Mouse (Mus musculus) kidney, postnatal 36 days (tissue): Measurements from ENCODE around the gene Vmn2r80.
"Not testable (repeated sequence)": the region's sequence is repeated elsewhere in the genome, so short reads cannot be mapped to it uniquely, and the experiment has no call there.

Experiments used
- DNase-seq, 2 experiments: peaks; one replicate each; pipeline ENCODE4 v3.0.0; 2021 to 2022; ENCODE audit warnings: mixed read lengths in 2 of 2

Vmn2r80 gene

DNA sequence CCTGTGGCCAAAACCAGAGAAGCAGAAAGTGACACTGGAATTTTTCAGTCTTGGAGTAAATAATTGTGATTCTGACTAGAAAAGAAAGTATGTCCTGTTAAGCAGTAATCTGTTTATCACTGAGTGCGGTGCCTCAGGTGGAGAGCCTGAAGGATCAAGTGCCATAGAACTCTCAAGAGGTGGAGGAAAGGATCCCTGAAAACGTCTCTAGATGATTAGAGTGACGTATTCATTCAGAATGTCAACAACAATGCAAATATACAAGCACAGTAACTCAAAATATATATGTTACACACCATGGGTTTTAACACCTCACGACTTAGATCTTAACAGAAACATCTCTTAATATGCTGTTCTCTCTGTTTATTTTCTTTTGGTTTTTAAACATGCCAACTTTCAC is at the start of gene Vmn2r80:
Vmn2r80 (plus strand) TSS at position 301 of the 400 bp plus-strand sequence.
- not testable (repeated sequence) for DNase-seq

DNA sequence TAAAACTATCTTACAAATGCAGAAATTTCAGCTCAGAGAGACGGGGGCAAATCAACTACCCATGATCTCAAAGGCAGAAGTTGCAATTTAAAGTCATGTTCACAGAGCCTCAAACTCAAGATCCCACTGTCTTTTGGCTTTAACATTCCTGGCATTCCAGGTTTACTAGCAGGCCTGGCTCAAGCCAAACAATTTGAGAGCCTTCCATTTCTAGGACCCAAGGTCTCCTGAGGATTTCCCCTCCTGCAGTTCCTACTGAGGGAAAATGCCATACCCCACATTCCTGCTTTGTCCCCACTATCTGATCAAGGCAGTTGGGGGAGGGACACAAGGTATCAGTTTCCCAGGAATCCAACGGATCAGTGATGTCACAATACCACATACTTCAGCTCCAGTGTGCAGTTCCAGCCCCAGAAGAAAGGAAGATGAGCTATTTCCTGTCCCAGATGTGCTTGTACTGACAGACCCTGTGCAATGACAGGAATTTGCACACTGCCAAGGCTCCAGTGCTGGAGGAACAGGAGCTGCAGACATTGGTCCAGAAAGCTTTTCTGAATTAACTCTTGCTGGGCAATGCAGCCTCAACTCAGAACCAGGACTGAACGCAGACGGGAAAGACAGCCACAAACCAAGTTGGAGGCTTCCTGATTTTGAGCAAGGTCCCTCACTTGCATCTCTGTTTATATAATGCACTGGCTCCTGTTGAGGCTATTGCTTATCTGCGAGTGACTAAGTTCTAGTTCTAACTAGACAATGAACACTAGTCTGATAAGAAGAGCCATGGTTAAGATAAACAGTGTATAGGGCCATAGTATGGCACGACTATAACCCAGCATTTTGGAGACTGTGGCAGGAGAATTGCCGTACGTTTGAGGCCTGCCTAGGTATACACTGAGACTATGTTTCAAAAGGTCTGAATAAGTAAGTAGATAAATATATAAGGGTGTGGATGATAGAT is 42.0 kb upstream of the Vmn2r80 start:
- DNase-seq, result peak in 1 of 2 experiments; percentile 5

DNA sequence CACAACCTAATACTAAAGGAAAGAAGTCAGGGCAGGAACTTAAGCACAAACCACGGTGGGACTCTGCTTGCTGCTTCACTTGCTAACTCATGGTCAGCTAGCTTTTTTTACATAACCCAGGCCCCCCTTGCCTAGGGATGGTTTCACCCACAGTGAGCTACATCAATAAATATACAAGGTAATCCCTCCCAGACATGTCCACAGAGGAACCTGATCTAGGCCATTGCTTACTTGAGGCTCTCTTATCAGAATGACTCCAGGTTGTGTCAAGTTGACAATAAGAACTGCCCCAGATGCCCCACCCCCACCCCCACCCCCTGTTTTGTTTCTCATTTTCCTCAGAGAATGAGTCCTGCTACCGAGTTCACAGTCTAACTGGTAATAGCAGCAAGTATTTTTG is 41.0 kb upstream of the Vmn2r80 start:
- DNase-seq, result no peak

DNA sequence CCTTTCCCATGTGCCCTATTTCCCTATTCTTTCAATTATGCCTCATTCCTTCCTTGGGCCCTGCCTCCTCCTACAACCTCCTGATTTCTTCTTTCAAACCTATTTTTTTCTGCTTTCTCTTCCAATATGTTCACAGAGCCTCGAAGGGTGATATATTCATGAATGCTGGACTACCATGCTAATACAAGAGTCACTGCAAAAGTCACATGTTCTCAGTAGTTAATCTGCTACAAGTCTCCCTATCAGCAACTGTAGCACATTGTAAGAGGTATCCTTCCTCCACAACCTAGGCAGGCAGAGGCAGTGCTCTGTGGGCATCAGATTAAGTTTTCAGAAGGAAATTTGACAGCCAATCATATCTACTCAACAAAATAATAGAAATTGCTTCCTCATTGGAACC is 39.4 kb upstream of the Vmn2r80 start:
- DNase-seq, result no peak

DNA sequence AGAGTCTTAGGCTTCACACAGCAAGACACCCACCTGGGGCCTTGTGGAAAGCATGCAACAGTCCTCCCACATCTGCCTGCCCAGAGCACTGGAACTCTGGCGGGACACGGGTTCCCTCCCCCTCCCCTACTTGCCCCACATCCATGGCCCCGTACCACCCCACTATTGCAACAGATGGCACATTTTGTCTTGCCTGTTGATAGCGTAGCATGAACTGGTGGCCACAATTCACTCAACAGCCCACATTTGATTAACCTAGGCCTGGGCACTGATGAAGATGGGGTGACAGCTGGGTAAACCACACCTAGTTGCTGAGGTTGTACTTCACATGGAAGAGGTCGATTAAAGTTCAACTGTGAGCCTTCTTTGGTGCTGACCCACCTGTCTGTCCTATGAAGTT is 38.1 kb upstream of the Vmn2r80 start:
- DNase-seq, result no peak

DNA sequence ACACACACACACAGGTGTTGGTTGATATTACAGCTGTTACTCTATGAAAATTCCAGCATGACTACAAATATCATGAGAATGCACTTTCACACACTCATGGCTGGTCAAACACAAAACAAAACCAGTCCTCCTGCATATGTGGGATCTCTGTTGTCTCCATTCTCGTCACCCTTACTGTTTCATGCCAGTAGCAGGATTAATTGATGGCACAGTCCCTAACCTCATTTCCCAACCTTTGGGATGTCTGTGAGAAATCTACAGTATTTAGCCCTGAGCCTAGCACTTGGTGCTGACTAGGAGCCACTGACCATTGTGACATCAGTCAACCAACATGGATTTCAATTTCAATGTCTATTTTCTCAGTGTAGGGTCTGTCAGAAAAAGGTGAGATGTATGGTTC is 33.5 kb upstream of the Vmn2r80 start:
- DNase-seq, result no peak

DNA sequence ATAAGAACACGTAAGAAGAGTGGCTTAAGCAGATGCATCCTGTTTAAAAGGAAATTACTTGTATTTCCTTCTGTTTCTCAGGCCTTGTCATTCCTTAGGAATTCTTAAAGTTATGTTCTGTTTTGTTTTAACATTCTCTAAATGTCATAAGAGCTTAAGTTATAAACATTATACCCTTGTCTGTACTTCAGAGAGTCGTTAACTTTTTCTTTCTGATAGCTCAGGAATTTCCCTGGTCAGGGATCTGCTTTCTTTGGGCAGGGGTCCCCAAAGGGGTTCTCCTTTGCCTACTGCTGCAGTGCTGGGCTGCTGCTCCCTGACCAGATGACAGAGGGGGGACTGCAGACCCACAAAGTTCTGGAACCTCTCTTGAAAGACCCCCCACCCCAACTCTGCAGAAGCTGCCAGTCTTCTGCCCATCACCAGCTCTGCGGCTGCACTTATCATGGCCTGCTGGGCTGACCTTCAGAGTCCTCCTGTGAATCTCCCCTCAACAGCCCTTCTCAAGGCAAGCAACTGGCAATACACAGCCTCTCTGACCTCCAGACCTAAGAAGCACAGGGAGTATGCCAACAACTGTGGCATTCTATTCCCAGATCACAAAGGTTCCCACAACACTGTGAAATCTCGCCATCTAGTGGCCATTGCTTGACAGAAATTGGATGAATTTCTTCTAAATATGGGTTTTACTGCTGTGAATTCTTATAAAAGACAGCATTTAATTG is 32.3 kb upstream of the Vmn2r80 start:
- peak; percentile 50 to 78 for DNase-seq

DNA sequence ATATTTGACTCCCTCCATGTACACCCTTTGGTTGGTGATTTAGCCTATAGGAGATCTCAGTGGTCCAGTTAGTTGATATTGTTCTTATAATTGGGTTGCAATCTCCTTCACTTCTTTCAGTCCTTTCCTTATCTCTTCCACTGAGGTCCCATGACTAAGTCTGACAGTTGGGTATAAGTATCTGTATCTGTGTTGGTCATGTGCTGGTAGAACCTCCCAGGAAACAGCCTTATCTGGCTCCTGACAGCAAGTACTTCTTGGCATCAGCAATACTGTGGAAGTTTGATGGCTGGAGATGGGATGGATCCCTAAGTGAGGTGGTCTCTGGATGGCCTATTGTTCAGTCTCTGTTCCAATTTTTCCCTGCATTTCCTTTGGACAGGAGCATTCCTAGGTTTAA is 3.0 kb downstream of the Vmn2r80 start:
- DNase-seq, result no peak

DNA sequence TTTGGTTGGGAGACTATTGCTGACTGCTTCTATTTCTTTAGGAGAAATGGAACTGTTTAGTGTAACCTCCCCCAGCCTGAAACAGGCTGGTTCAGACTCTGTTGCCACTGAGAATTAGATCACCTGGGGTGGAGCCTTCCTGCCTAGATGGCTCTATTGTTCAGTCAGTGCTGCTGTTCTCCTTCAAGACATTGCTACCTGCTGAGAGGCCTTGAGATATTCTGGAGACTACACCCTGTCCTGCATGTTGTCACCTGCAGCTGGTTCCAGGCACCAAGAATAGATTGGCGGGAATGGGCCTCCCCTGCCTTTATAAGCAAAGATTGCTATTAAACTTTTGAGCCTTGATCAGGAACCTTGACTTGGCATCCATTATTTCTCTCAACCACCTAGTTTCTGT is 51.4 kb downstream of the Vmn2r80 start:
- not testable (repeated sequence) for DNase-seq

DNA sequence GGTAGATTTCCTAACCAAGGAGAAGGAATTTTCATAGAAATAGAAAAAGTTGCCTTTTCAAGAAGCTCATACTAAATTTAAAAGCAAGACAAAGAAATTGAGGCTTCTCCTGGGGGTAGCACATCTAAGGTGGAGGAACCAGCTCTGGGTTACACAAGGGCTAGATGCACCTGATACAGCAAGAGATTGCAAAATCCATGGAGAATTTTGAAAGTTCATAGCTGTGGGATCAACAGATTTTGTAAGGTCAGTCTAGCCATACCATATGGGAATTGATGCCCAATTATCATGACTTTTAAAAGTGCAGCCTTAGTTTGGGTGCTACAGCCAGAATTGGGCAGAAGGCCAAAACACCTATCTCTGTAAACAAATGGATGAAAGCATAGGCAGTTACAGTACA is 71.9 kb downstream of the Vmn2r80 start:
- no peak for DNase-seq

DNA sequence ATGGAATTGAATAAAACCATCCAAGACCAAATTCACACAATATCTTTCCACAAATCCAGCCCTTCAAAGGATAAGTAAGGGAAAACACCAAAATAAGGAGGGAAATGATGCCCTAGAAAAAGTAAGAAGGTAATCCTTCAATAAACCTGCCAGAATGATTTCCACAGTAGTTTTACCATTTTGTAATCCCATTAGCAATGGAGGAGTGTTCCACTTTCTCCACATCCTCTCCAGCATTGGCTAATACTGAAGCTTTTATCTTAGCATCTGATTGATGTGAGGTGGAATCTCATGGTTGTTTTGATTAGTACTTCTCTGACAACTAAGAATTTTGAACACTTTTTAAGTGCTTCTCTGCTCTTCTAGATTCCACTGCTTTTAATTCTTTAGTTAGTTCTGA is 73.0 kb downstream of the Vmn2r80 start:
- no peak for DNase-seq

DNA sequence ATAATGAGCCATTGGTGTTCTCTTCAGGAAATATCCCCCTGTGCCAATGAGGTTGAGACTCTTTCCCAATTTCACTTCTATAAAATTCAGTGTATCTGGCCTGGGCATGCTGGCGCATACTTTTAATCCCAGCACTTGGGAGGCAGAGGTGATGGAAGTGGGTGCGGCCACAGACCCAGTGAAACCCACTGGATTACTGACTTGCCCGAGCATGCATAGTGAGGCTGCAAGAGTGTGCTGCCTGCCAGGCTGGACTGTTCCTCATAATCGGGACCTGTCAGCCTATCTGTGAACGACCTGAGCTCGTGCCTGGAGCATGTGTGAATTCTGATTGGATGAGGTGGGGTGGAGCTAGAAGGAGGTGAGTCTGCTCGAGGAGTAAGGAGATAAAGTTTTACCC is 73.6 kb downstream of the Vmn2r80 start:
- DNase-seq, result no peak
